Mouse (Mus musculus) cerebellum, adult 2 months (tissue): Measurements from ENCODE around the gene Pxmp4. TPM values are rescaled to one million over a fixed set of nuclear protein-coding genes. Genes with fewer than 3 reads are reported as not detected.

Experiments used
- DNase-seq, 2 experiments: peaks; one replicate each; pipeline ENCODE4 v3.0.0; 2021
- H3K27ac ChIP-seq: fragments of 200-500 bp; 2 replicates; pipeline ENCODE4 v1.5.1; 2012; ENCODE audit warnings: low read length, control low read depth, inconsistent platforms; ENCODE audit not compliant: insufficient read depth
- H3K27me3 ChIP-seq: fragments of 200-500 bp; 2 replicates; pipeline ENCODE4 v1.6.1; 2012; ENCODE audit warnings: inconsistent platforms, mild to moderate bottlenecking, low read length, moderate library complexity; ENCODE audit not compliant: control insufficient read depth, insufficient read depth
- H3K4me1 ChIP-seq: fragments of 200-500 bp; 2 replicates; pipeline ENCODE4 v1.6.1; 2011; ENCODE audit warnings: low read length; ENCODE audit not compliant: control insufficient read depth, insufficient read depth
- H3K4me3 ChIP-seq: fragments of 200-500 bp; replicated peaks from 2 replicates; pipeline ENCODE3; 2011; ENCODE audit warnings: mild to moderate bottlenecking, low read depth, low read length, control low read depth; ENCODE audit not compliant: insufficient read depth
- CTCF ChIP-seq: fragments of 200-500 bp; IDR thresholded peaks from 2 replicates; pipeline ENCODE4 v1.5.1; 2011; ENCODE audit warnings: low read depth, mild to moderate bottlenecking, control low read depth, low read length, moderate library complexity, borderline replicate concordance; ENCODE audit not compliant: insufficient read depth
- POLR2A ChIP-seq: fragments of 200-500 bp; IDR thresholded peaks from 2 replicates; pipeline ENCODE4 v1.6.1; 2011; ENCODE audit warnings: low read length, control low read depth, borderline replicate concordance; ENCODE audit not compliant: insufficient read depth
- whole genome bisulfite sequencing: fragments of 180-500 bp; shearing (Covaris S2); methylation state at CpG from one replicate; pipeline ENCODE4 v1.1.7; 2018; 5-methylcytosine and 5-hydroxymethylcytosine counted together
- polyA plus RNA-seq: library from polyadenylated mRNA; depleted of rRNA; stranded (reverse); fragments of >200 nt; gene quantifications from 2 replicates; pipeline ENCODE4 v1.2.3, GENCODE M21; 2012; rRNA removed

The Pxmp4 gene
- polyA plus RNA-seq, 1 experiment, result 14.9 TPM

DNA sequence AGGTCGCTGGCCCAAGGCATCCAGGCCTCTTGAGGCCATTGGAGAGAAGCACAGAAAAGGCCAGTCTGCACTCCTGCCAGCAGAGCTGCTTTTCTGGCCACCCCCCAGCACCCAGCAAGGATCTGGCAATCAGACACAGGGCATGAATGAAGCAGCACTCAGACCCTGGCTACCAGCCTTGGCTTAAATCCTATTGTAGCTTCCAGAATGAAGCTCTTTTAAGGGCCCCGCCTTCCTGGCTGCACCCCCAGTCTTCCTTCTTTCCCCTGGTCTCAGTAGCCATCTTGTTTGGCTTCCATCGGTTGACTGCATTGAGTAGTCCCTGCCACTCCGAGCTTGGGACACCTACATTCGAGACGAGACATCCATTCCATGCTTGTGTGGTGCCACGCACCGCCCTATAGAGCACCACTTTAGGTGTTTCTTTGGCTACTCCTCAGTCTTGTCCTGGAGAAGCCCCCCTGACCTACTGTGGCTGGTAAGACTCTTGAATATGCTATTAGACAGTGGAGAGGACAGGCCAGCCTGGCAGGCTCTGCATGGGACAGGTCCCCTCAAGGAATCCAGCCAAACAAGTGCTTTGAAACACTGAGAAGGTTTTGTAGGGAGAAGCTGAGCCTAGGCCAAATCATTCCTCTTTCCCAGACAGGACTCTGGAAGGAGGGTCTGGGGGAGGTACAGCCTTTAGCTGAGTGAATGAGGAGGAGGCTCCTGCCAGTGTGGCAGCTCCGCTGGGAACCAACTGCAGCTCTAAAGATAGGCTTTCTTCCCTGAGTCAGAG is 59.8 kb downstream of the Pxmp4 start:
- WGBS, result 29% methylated on average over 9 of the region's 9 CpGs
- H3K4me3 ChIP-seq, result no peak overlapping the region
- peaks cover 11% of the 10 kb centered on the region for H3K4me1 ChIP-seq
- peak; percentile 98 to 99 for DNase-seq
- no peak for TF ChIP-seq POLR2A
- peak; percentile 25; the same call in 1 of the 2 replicates for TF ChIP-seq CTCF
- H3K27me3 ChIP-seq, result no peaks in the 10 kb centered on the region
- H3K27ac ChIP-seq, result no peak overlapping the region

DNA sequence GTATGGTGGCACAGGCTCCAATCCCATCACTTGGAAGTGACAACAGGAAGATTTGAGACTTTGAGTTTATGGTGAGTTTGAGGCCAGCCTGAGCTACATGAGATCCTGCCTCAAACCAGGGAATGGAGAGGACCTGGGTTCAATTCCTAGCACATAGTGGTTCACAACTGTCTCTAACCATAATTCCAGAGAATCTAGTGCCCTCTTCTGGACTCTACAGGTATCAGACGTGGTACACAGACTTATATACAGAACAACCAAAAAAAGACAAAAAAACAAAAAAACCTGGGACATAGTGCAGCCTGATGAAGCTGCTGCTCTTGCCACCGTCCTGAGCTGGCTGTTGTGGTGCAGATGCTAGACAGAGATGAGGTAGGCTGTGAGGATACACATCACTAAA is 61.9 kb downstream of the Pxmp4 start:
- Histone ChIP-seq H3K4me1 (peaks cover 19% of the 10 kb centered on the region), H3K4me3 (no peak overlapping the region), H3K27me3 (no peaks in the 10 kb centered on the region), H3K27ac (no peak overlapping the region)
- WGBS, result 95% methylated on average over 2 of the region's 2 CpGs
- DNase-seq, result no peak
- no peak for TF ChIP-seq CTCF
- TF ChIP-seq POLR2A, result no peak

DNA sequence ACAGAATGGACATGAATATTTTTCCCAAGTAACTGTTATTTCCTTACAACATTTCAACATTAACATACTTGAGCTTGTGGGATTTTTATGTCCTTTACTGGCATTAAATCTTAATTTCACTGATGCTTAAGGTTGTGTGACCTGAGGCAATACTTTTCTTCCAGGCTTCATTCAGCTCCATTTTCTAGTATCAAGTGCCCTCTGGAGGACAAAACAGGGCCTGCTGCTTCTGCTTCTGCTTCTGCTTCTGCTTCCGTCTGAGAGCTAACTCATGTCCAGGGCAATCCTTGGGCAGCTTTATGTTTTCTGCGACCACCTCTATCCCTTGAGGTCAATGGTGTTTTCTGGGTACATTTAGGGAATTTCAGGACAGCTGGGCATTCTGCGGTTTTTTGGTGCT is 63.8 kb downstream of the Pxmp4 start:
- no peak overlapping the region for H3K27ac ChIP-seq

DNA sequence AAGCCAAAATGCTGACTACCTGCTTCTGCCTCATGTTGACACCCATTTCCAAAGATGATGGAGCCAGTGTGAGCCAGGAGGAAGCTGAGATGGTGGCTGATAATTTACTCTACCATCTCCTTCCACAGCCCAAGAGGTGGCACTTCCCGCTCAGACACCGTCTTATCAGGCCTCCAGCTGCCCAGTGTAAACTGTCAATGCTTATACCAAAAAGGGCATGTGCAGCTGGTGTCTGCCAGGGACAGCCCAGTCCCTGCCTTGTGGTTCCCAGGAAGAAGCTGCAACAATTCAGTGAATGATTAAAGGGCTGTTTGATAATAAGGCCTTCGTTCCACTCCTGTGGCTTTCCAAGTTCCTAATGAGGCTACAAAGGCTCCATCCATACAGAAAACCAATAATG is 64.8 kb downstream of the Pxmp4 start:
- TF ChIP-seq POLR2A (no peak), CTCF (no peak)
- Histone ChIP-seq H3K27ac (no peak overlapping the region), H3K4me1 (peaks cover 13% of the 10 kb centered on the region), H3K27me3 (no peaks in the 10 kb centered on the region), H3K4me3 (no peak overlapping the region)
- DNase-seq, result no peak
- 67% methylated on average over 3 of the region's 3 CpGs for WGBS

More for the DNA sequence above, 63.8 kb downstream of the Pxmp4 start:
- Histone ChIP-seq H3K4me3 (no peak overlapping the region), H3K27me3 (no peaks in the 10 kb centered on the region), H3K4me1 (peaks cover 19% of the 10 kb centered on the region)
- peak; percentile 47 to 53 for DNase-seq
- WGBS, result 61% methylated on average over 3 of the region's 3 CpGs
- TF ChIP-seq POLR2A (no peak), CTCF (peak; percentile 62)

DNA sequence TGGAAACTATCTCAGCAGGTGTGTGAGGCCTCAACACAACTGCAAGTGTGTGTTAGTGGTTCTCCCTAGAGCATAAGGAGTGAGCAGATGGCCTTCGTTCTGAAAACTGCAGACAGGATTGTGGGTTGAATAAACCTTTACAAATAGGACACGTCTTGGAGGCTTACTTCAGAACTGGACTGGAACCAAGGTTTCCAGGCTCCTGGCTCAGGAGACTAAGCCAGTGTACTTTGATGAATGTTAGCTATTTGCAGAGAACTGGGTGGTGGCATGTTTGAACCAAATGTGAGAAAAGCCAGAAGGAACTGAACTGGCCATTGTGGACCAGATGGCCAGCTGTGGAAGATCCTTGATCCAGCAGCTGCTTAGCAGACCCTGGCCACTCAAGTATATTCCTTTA is 65.2 kb downstream of the Pxmp4 start:
- no peak for TF ChIP-seq CTCF
- no peak for TF ChIP-seq POLR2A
- Histone ChIP-seq H3K4me1 (peaks cover 12% of the 10 kb centered on the region), H3K27me3 (no peaks in the 10 kb centered on the region), H3K27ac (no peak overlapping the region), H3K4me3 (no peak overlapping the region)
- WGBS, result 5% methylated on average over 2 of the region's 2 CpGs
- peak; percentile 48 to 78 for DNase-seq

Other genes starting within 250 kb of the Pxmp4 start
- gene Cdk5rap1, start 230.7 kb downstream of the Pxmp4 start, polyA plus RNA-seq, result 19.2 and 21.7 TPM in 2 replicates
- 33.7 and 35.7 TPM in 2 replicates for gene Snta1, start 195.6 kb downstream of the Pxmp4 start, polyA plus RNA-seq
- gene Cbfa2t2, start 167.2 kb downstream of the Pxmp4 start, polyA plus RNA-seq, result 29.5 and 31.5 TPM in 2 replicates
- 1.1 and 1.4 TPM in 2 replicates for gene 1700003F12Rik, start 56.6 kb downstream of the Pxmp4 start, polyA plus RNA-seq
- gene Actl10, start 51.9 kb downstream of the Pxmp4 start, polyA plus RNA-seq, result 0.07 and 0.10 TPM in 2 replicates
- 64.1 and 77.2 TPM in 2 replicates for gene Necab3, start 44.8 kb downstream of the Pxmp4 start, polyA plus RNA-seq
- gene E2f1, start 33.8 kb downstream of the Pxmp4 start, polyA plus RNA-seq, result 4.1 and 5.0 TPM in 2 replicates
- gene Zfp341, start 9.6 kb upstream of the Pxmp4 start, polyA plus RNA-seq, result 11.5 and 13.3 TPM in 2 replicates
- not detected in 2 replicates for gene 4930519P11Rik, start 9.7 kb upstream of the Pxmp4 start, polyA plus RNA-seq
- gene Chmp4b, start 48.0 kb upstream of the Pxmp4 start, polyA plus RNA-seq, result 307 and 356 TPM in 2 replicates
- gene Gm14214, start 166.3 kb upstream of the Pxmp4 start, polyA plus RNA-seq, result not detected in 2 replicates
- 198 and 208 TPM in 2 replicates for gene Raly, start 187.4 kb upstream of the Pxmp4 start, polyA plus RNA-seq
- gene a, start 187.7 kb upstream of the Pxmp4 start, polyA plus RNA-seq, result 0.28 TPM in 1 of 2 replicates, not detected in the other